Mouse (Mus musculus) megakaryocyte, adult 5-6 weeks (primary cell): ENCODE measurements at regions not wholly inside any gene's neighbourhood (a gene's known extent, or its start where the extent isn't known, plus 50 kb on each side); places are given as distances from the start of the nearest gene placed in this dataset.

Experiments
- ATAC-seq: 2 replicates; pipeline ENCODE4 v1.8.0; 2016; ENCODE audit warnings: mild to moderate bottlenecking, inconsistent platforms; ENCODE audit not compliant: poor library complexity, severe bottlenecking

GRCm38 (mm10) chr7:68686396-68687139 is 62.5 kb downstream of the Arrdc4 start:
- no peak for ATAC-seq

GRCm38 (mm10) chr7:68682929-68683643 is 66.0 kb downstream of the Arrdc4 start:
- ATAC-seq: peak; percentile 86

- ATAC-seq: peak; percentile 79
Observed at GRCm38 (mm10) chr7:68682318-68682728, 66.7 kb downstream of the Arrdc4 start.

GRCm38 (mm10) chr7:68679770-68680169 is 69.3 kb downstream of the Arrdc4 start:
- ATAC-seq: no peak

- ATAC-seq: peak; percentile 83
Observed at GRCm38 (mm10) chr7:68667790-68668732, 81.0 kb downstream of the Arrdc4 start.

GRCm38 (mm10) chr7:68667215-68667614 is 81.8 kb downstream of the Arrdc4 start:
- ATAC-seq: peak; percentile 67

GRCm38 (mm10) chr7:68656354-68656753 is 92.7 kb downstream of the Arrdc4 start:
- ATAC-seq: peak; percentile 56

GRCm38 (mm10) chr7:68653534-68653933 is 95.5 kb downstream of the Arrdc4 start:
- ATAC-seq: no peak

GRCm38 (mm10) chr7:68651418-68651817 is 97.6 kb downstream of the Arrdc4 start:
- no peak for ATAC-seq

- no peak for ATAC-seq
Observed at GRCm38 (mm10) chr7:68637556-68638215, 111.4 kb downstream of the Arrdc4 start.

GRCm38 (mm10) chr7:68621080-68621479 is 128.0 kb downstream of the Arrdc4 start:
- ATAC-seq: no peak

GRCm38 (mm10) chr7:68610499-68610898 is 138.5 kb downstream of the Arrdc4 start:
- 0 out of 2 replicates have a peak, but pooled peaks have one; percentile 40 for ATAC-seq

GRCm38 (mm10) chr7:68607170-68607569 is 141.9 kb downstream of the Arrdc4 start:
- ATAC-seq: no peak

GRCm38 (mm10) chr7:68606278-68606677 is 142.8 kb downstream of the Arrdc4 start:
- ATAC-seq: no peak

GRCm38 (mm10) chr7:68603711-68604110 is 145.3 kb downstream of the Arrdc4 start:
- ATAC-seq: no peak

GRCm38 (mm10) chr7:68602003-68602402 is 147.0 kb downstream of the Arrdc4 start:
- ATAC-seq: no peak

GRCm38 (mm10) chr7:68594017-68594386 is 155.0 kb downstream of the Arrdc4 start:
- 0 out of 2 replicates have a peak, but pooled peaks have one; percentile 15 for ATAC-seq

- ATAC-seq: no peak
Observed at GRCm38 (mm10) chr7:68593344-68594016, 155.6 kb downstream of the Arrdc4 start.

GRCm38 (mm10) chr7:68582540-68583325 is 166.3 kb downstream of the Arrdc4 start:
- ATAC-seq: no peak
